Mouse (Mus musculus): ENCODE results near the gene Stx8. TPM values are rescaled to one million over a fixed set of nuclear protein-coding genes. Genes with fewer than 3 reads are reported as not detected.

Gene Stx8
- polyA plus RNA-seq, 1 experiment from 2014 or later, result 51.7 TPM

GRCm38 (mm10) chr11:68172648-68173045, 206.7 kb downstream of the Stx8 start:
- H3K9ac ChIP-seq (ENCODE audit: low read depth, low read length), result no peak overlapping the region
- no peaks in the 10 kb centered on the region for H3K27me3 ChIP-seq (ENCODE audit: control insufficient read depth, insufficient read depth, low read length)
- no peak overlapping the region for H3K4me2 ChIP-seq (replicated peaks; ENCODE audit: low read depth, low read length)
- no peak overlapping the region for H3K27ac ChIP-seq (ENCODE audit: low read depth, low read length)
- H3K36me3 ChIP-seq (ENCODE audit: control insufficient read depth, insufficient read depth, low read length), result no peaks in the 10 kb centered on the region
- no peak for ATAC-seq (ENCODE audit: low FRiP score, low TSS enrichment)
- H3K4me1 ChIP-seq (ENCODE audit: control insufficient read depth, insufficient read depth, low read length), result peaks cover 8% of the 10 kb centered on the region; the same call in 1 of the 2 replicates
- WGBS, result 77% methylated on average over 4 of the region's 4 CpGs
- no peak overlapping the region for H3K4me3 ChIP-seq (ENCODE audit: low read length)
- no peaks in the 10 kb centered on the region for H3K9me3 ChIP-seq (ENCODE audit: control insufficient read depth, low read length)

DNA sequence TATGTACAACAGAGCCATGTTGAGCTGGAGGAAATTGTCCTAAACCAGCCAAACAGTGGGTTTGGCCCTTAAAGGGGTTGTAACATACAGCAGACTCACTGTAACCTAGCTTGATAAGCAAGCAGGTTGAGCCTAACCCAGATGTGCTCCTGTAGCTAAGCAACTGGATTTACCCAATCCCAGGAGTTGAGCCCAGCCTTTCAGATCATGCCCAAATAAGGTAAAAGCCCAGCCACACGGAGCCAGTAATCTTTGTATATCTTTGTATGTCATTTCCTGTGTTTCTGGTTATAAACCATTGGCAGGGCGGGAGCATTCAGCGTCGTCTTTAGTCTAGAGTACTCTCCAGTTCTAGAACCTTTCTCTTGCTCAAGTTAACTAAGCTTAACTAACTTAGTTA, 210.6 kb downstream of the Stx8 start:
- H3K27ac ChIP-seq (ENCODE audit: low read depth, low read length), result no peak overlapping the region
- no peak for ATAC-seq (ENCODE audit: low FRiP score, low TSS enrichment)
- no peak overlapping the region for H3K4me3 ChIP-seq (ENCODE audit: low read length)
- WGBS, result 65% methylated on average over 4 of the region's 4 CpGs
- no peaks in the 10 kb centered on the region for H3K36me3 ChIP-seq (ENCODE audit: control insufficient read depth, insufficient read depth, low read length)
- H3K4me2 ChIP-seq (replicated peaks; ENCODE audit: low read depth, low read length), result no peak overlapping the region
- no peaks in the 10 kb centered on the region for H3K9me3 ChIP-seq (ENCODE audit: control insufficient read depth, low read length)
- H3K9ac ChIP-seq (ENCODE audit: low read depth, low read length), result no peak overlapping the region
- no peaks in the 10 kb centered on the region for H3K4me1 ChIP-seq (ENCODE audit: control insufficient read depth, insufficient read depth, low read length)
- no peaks in the 10 kb centered on the region for H3K27me3 ChIP-seq (ENCODE audit: control insufficient read depth, insufficient read depth, low read length)

GRCm38 (mm10) chr11:68177415-68177814, 211.4 kb downstream of the Stx8 start:
- no peak for ATAC-seq (ENCODE audit: low FRiP score, low TSS enrichment)
- WGBS, result 91% methylated on average over 7 of the region's 7 CpGs
- H3K4me1 ChIP-seq (ENCODE audit: control insufficient read depth, insufficient read depth, low read length), result no peaks in the 10 kb centered on the region
- H3K9ac ChIP-seq (ENCODE audit: low read depth, low read length), result no peak overlapping the region
- H3K9me3 ChIP-seq (ENCODE audit: control insufficient read depth, low read length), result no peaks in the 10 kb centered on the region
- H3K27me3 ChIP-seq (ENCODE audit: control insufficient read depth, insufficient read depth, low read length), result no peaks in the 10 kb centered on the region
- no peak overlapping the region for H3K4me3 ChIP-seq (ENCODE audit: low read length)
- H3K36me3 ChIP-seq (ENCODE audit: control insufficient read depth, insufficient read depth, low read length), result no peaks in the 10 kb centered on the region
- H3K4me2 ChIP-seq (replicated peaks; ENCODE audit: low read depth, low read length), result no peak overlapping the region
- H3K27ac ChIP-seq (ENCODE audit: low read depth, low read length), result no peak overlapping the region

GRCm38 (mm10) chr11:68185647-68186046, 219.7 kb downstream of the Stx8 start:
- H3K4me3 ChIP-seq (ENCODE audit: low read length), result no peak overlapping the region
- no peaks in the 10 kb centered on the region for H3K27me3 ChIP-seq (ENCODE audit: control insufficient read depth, insufficient read depth, low read length)
- H3K4me2 ChIP-seq (replicated peaks; ENCODE audit: low read depth, low read length), result no peak overlapping the region
- WGBS, result 87% methylated on average over 3 of the region's 3 CpGs
- H3K27ac ChIP-seq (ENCODE audit: low read depth, low read length), result no peak overlapping the region
- no peak overlapping the region for H3K9ac ChIP-seq (ENCODE audit: low read depth, low read length)
- H3K36me3 ChIP-seq (ENCODE audit: control insufficient read depth, insufficient read depth, low read length), result no peaks in the 10 kb centered on the region
- H3K9me3 ChIP-seq (ENCODE audit: control insufficient read depth, low read length), result no peaks in the 10 kb centered on the region
- ATAC-seq (ENCODE audit: low FRiP score, low TSS enrichment), result no peak
- peaks cover 20% of the 10 kb centered on the region for H3K4me1 ChIP-seq (ENCODE audit: control insufficient read depth, insufficient read depth, low read length)

DNA sequence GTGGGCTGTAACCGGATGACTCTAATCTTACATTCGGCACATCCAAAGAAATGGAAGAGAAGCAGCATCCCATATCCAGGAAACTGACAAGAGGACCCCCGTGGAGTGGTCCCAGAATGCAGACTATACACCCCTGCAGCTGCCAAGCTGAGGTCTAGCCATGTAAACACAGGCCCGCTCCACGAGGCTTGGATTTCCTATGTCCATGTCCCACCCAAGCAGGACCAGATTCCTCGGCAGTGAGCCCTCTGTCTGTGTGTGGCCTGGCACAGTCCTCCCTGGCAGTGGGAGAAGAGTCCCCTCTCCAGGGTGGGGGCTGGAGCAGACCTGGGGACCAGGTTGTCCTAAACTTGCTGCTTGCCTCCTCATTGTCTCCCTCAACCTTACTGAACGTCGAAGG, 221.2 kb downstream of the Stx8 start:
- WGBS, result 53% methylated on average over 8 of the region's 8 CpGs
- no peak for ATAC-seq (ENCODE audit: low FRiP score, low TSS enrichment)

GRCm38 (mm10) chr11:68188695-68189201, 222.8 kb downstream of the Stx8 start:
- Histone ChIP-seq H3K36me3 (ENCODE audit: control insufficient read depth, insufficient read depth, low read length) (no peaks in the 10 kb centered on the region), H3K27ac (ENCODE audit: low read depth, low read length) (peak overlapping the region; percentile 63), H3K27me3 (ENCODE audit: control insufficient read depth, insufficient read depth, low read length) (no peaks in the 10 kb centered on the region), H3K4me3 (ENCODE audit: low read length) (no peak overlapping the region), H3K9ac (ENCODE audit: low read depth, low read length) (no peak overlapping the region; the same call in 1 of the 2 replicates), H3K9me3 (ENCODE audit: control insufficient read depth, low read length) (no peaks in the 10 kb centered on the region), H3K4me1 (ENCODE audit: control insufficient read depth, insufficient read depth, low read length) (peaks cover 20% of the 10 kb centered on the region), H3K4me2 (replicated peaks; ENCODE audit: low read depth, low read length) (no peak overlapping the region)
- 61% methylated on average over 12 of the region's 12 CpGs for WGBS
- ATAC-seq (ENCODE audit: low FRiP score, low TSS enrichment), result 0 out of 2 replicates have a peak, but pooled peaks have one; percentile 43

More for the DNA sequence above, 221.2 kb downstream of the Stx8 start:
- Histone ChIP-seq H3K27ac (ENCODE audit: low read depth, low read length) (no peak overlapping the region), H3K4me3 (ENCODE audit: low read length) (no peak overlapping the region), H3K36me3 (ENCODE audit: control insufficient read depth, insufficient read depth, low read length) (no peaks in the 10 kb centered on the region), H3K4me2 (replicated peaks; ENCODE audit: low read depth, low read length) (no peak overlapping the region), H3K27me3 (ENCODE audit: control insufficient read depth, insufficient read depth, low read length) (no peaks in the 10 kb centered on the region), H3K9ac (ENCODE audit: low read depth, low read length) (no peak overlapping the region), H3K4me1 (ENCODE audit: control insufficient read depth, insufficient read depth, low read length) (peaks cover 20% of the 10 kb centered on the region), H3K9me3 (ENCODE audit: control insufficient read depth, low read length) (no peaks in the 10 kb centered on the region)

DNA sequence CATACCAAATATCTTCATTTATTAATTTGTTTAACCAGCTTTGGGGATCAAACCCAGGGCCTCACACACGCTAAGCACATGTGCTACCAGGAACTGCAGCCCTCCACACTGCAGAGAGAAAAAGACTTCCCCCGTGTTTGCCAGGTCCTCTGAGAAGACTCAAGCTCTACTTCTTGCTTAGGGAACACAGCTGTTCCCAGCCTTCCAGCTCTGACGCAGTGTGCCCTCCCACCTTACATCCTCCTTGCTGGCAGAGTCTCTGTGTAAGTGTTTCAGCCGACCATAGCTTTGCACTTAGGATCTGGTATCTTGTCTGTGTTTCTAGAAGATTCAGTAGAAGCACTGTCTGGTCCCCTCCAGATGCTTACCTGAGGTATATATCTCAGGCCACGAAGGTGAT, 224.9 kb downstream of the Stx8 start:
- Histone ChIP-seq H3K27me3 (ENCODE audit: control insufficient read depth, insufficient read depth, low read length) (no peaks in the 10 kb centered on the region), H3K36me3 (ENCODE audit: control insufficient read depth, insufficient read depth, low read length) (no peaks in the 10 kb centered on the region), H3K4me3 (ENCODE audit: low read length) (no peak overlapping the region), H3K4me2 (replicated peaks; ENCODE audit: low read depth, low read length) (no peak overlapping the region), H3K9me3 (ENCODE audit: control insufficient read depth, low read length) (no peaks in the 10 kb centered on the region), H3K9ac (ENCODE audit: low read depth, low read length) (no peak overlapping the region), H3K27ac (ENCODE audit: low read depth, low read length) (no peak overlapping the region), H3K4me1 (ENCODE audit: control insufficient read depth, insufficient read depth, low read length) (peaks cover 35% of the 10 kb centered on the region)
- WGBS, result 81% methylated on average over 5 of the region's 5 CpGs
- no peak for ATAC-seq (ENCODE audit: low FRiP score, low TSS enrichment)

DNA sequence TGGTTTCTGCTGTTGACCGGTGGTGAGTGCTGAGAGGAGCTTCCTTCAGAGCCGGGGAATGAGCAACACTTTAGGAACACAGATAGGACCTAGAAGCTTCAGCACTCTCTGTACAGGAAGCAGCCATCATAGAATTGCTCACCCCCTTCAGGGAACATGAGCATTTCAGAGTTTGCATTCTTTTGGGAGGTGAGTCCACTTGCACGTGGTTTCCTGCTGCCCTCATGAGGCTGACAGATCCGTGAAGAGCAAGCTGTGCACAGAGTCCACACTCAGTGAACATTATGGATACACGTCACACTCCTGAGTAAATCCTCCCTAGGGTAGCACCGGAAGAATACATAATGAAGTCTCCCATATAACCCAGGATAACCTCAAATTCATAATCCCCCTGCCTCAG, 229.2 kb downstream of the Stx8 start:
- Histone ChIP-seq H3K4me2 (replicated peaks; ENCODE audit: low read depth, low read length) (no peak overlapping the region), H3K4me1 (ENCODE audit: control insufficient read depth, insufficient read depth, low read length) (peaks cover 34% of the 10 kb centered on the region; the same call in 1 of the 2 replicates)
- 51% methylated on average over 6 of the region's 6 CpGs for WGBS

GRCm38 (mm10) chr11:68195693-68196176, 229.7 kb downstream of the Stx8 start:
- H3K36me3 ChIP-seq (ENCODE audit: control insufficient read depth, insufficient read depth, low read length), result no peaks in the 10 kb centered on the region
- no peak overlapping the region for H3K4me3 ChIP-seq (ENCODE audit: low read length)
- H3K27me3 ChIP-seq (ENCODE audit: control insufficient read depth, insufficient read depth, low read length), result no peaks in the 10 kb centered on the region
- no peak overlapping the region for H3K4me2 ChIP-seq (replicated peaks; ENCODE audit: low read depth, low read length)
- no peak for ATAC-seq (ENCODE audit: low FRiP score, low TSS enrichment)
- WGBS, result 54% methylated on average over 10 of the region's 10 CpGs
- H3K9me3 ChIP-seq (ENCODE audit: control insufficient read depth, low read length), result no peaks in the 10 kb centered on the region
- H3K27ac ChIP-seq (ENCODE audit: low read depth, low read length), result no peak overlapping the region
- no peak overlapping the region for H3K9ac ChIP-seq (ENCODE audit: low read depth, low read length)
- peaks cover 34% of the 10 kb centered on the region; the same call in 1 of the 2 replicates for H3K4me1 ChIP-seq (ENCODE audit: control insufficient read depth, insufficient read depth, low read length)

More for the DNA sequence above, 229.2 kb downstream of the Stx8 start:
- Histone ChIP-seq H3K9ac (ENCODE audit: low read depth, low read length) (no peak overlapping the region), H3K27ac (ENCODE audit: low read depth, low read length) (no peak overlapping the region), H3K9me3 (ENCODE audit: control insufficient read depth, low read length) (no peaks in the 10 kb centered on the region), H3K27me3 (ENCODE audit: control insufficient read depth, insufficient read depth, low read length) (no peaks in the 10 kb centered on the region), H3K36me3 (ENCODE audit: control insufficient read depth, insufficient read depth, low read length) (no peaks in the 10 kb centered on the region), H3K4me3 (ENCODE audit: low read length) (no peak overlapping the region)
- ATAC-seq (ENCODE audit: low FRiP score, low TSS enrichment), result no peak
